Mouse (Mus musculus): ENCODE measurements around the gene Ankrd11.

GRCm38 (mm10) chr8:123031321-123031978 lies 10.6 kb downstream of the Ankrd11 start:
- TF ChIP-seq CTCF (IDR thresholded peaks at IDR 0.05; ENCODE audit: control insufficient read depth, insufficient read depth, insufficient read length) (no peak), MYOG (IDR thresholded peaks at IDR 0.05; ENCODE audit: control insufficient read depth, extremely low read depth, insufficient read length) (no peak)

Data from C2C12 (cell line).